Comparison of ENCODE assay signal across 9 mouse cellular contexts in genomic region chr6:113302258-113302657, GRCm38 (mm10). TPM values are rescaled to one million over a fixed set of nuclear protein-coding genes. Genes with fewer than 3 reads are reported as not detected.
DNase-seq lines count a peak whose midpoint lies in the region; TF ChIP-seq lines count a peak whose summit lies in the region.
"Had no signal": no experiment of that assay in that cellular context is flagged by ENCODE, and none has a peak within 500 bp of the region (broad histone marks: within the 10 kb centered on the region; RNA-seq: fewer than 3 reads in every experiment).

No protein-coding gene starts in this region.

- H3K36me3 ChIP-seq in small intestine, adult 2 months (ENCODE audit: control insufficient read depth, insufficient read depth, low read length): no peaks in the 10 kb centered on the region
- H3K36me3 ChIP-seq: embryonic facial prominence, embryonic 15.5 days; liver, embryonic 15.5 days had no signal

- no peak overlapping the region for H3K27ac ChIP-seq in left cerebral cortex, adult 2 months
- H3K27ac ChIP-seq in small intestine, adult 2 months (ENCODE audit: insufficient read depth, low read depth, low read length): no peak overlapping the region
- H3K27ac ChIP-seq: embryonic facial prominence, embryonic 15.5 days; liver, embryonic 15.5 days had no signal

- TF ChIP-seq POLR2A in small intestine, adult 2 months (IDR thresholded peaks at IDR 0.05; ENCODE audit: low read depth, low read length): no peak

- TF ChIP-seq CTCF in left cerebral cortex, adult 2 months (IDR thresholded peaks at IDR 0.05): peak; percentile 60
- peak; percentile 16; the same call in 1 of the 2 replicates for TF ChIP-seq CTCF in small intestine, adult 2 months (IDR thresholded peaks at IDR 0.05; ENCODE audit: extremely low read depth, insufficient read length, insufficient replicate concordance, low read depth, low read length)

- WGBS in small intestine, adult 2 months: 17% methylated on average over 3 of the region's 3 CpGs

- H3K27me3 ChIP-seq in small intestine, adult 2 months (ENCODE audit: control insufficient read depth, insufficient read depth, low read length): no peaks in the 10 kb centered on the region
- H3K27me3 ChIP-seq: embryonic facial prominence, embryonic 15.5 days; liver, embryonic 15.5 days had no signal

- DNase-seq in left cerebral cortex, adult 2 months (ENCODE audit: extremely low spot score in 1 of 2, low spot score in 2 of 2): no peak
- DNase-seq in left cerebral cortex, adult 18-20 months (ENCODE audit: low spot score in 2 of 2): no peak
- peak; percentile 32 for DNase-seq in T-cell, adult 2 months (ENCODE audit: low spot score)
- peak; percentile 57 for DNase-seq in forelimb bud, embryonic 11.5 days (ENCODE audit: low read depth, low spot score)
- no peak for DNase-seq in ovary, postnatal 14 days (ENCODE audit: low spot score)
- no peak for DNase-seq in urinary bladder, postnatal 14 days (ENCODE audit: low spot score)

- no peaks in the 10 kb centered on the region for H3K4me1 ChIP-seq in small intestine, adult 2 months (ENCODE audit: control insufficient read depth, insufficient read depth, insufficient read length, low read length)

- no peak overlapping the region for H3K4me3 ChIP-seq in left cerebral cortex, adult 2 months
- H3K4me3 ChIP-seq in small intestine, adult 2 months (ENCODE audit: low read depth, low read length): no peak overlapping the region
- H3K4me3 ChIP-seq: embryonic facial prominence, embryonic 15.5 days; liver, embryonic 15.5 days had no signal

- intact Hi-C loops in left cerebral cortex, adult 2 months (cut with DNase I): loop anchor here (5.0 kb wide), 2 partner anchors 130 to 600 kb away; no protein-coding TSS in a partner anchor

RNA-seq across cellular contexts. Expression of gene Brpf1, which starts 4.7 kb away (rescaled TPM):
- 10 to 100 TPM; 31.0 to 32.9 TPM for total RNA-seq in left cerebral cortex, adult 2 months (2021)
- 10 to 100 TPM; 29.1 to 31.2 TPM for total RNA-seq in left cerebral cortex, adult 18-20 months (2021)
- 7.4 and 12.9 TPM in 2 replicates for polyA plus RNA-seq in small intestine, adult 2 months (2012; rRNA removed)

RNA-seq across cellular contexts. Expression of gene Cpne9, which starts 20.2 kb away (rescaled TPM):
- 10 to 100 TPM; 75.7 to 80.5 TPM for total RNA-seq in left cerebral cortex, adult 2 months (2021)
- 10 to 100 TPM; 67.8 to 89.1 TPM for total RNA-seq in left cerebral cortex, adult 18-20 months (2021)
- polyA plus RNA-seq in small intestine, adult 2 months (2012; rRNA removed): not detected in 2 replicates
- polyA plus RNA-seq: liver, embryonic 15.5 days had no signal

RNA-seq across cellular contexts. Expression of gene Ogg1, which starts 24.5 kb away (rescaled TPM):
- 1 to 10 TPM; 6.1 to 7.6 TPM for total RNA-seq in left cerebral cortex, adult 2 months (2021)
- 1 to 10 TPM; 7.4 to 7.9 TPM for total RNA-seq in left cerebral cortex, adult 18-20 months (2021)
- polyA plus RNA-seq in small intestine, adult 2 months (2012; rRNA removed): 7.9 and 10.9 TPM in 2 replicates

RNA-seq across cellular contexts. Expression of gene Camk1, which starts 41.5 kb away (rescaled TPM):
- 100 to 1,000 TPM; 115 to 121 TPM for total RNA-seq in left cerebral cortex, adult 2 months (2021)
- total RNA-seq in left cerebral cortex, adult 18-20 months (2021): 100 to 1,000 TPM; 124 to 128 TPM
- 16.6 and 19.2 TPM in 2 replicates for polyA plus RNA-seq in small intestine, adult 2 months (2012; rRNA removed)

Comparison
In these comparisons a context has a peak if more than half of its experiments do, and no peak if none do; other contexts are left out.
1. DNase-seq: peak in T-cell, adult 2 months (single experiment) and forelimb bud, embryonic 11.5 days (single experiment); none in left cerebral cortex, adult 2 months (0 of 2), left cerebral cortex, adult 18-20 months (0 of 2), ovary, postnatal 14 days (single experiment) and urinary bladder, postnatal 14 days (single experiment).